Mouse (Mus musculus) Patski (cell line): ENCODE measurements around the gene AU022252. TPM values are rescaled to one million over a fixed set of nuclear protein-coding genes. Genes with fewer than 3 reads are reported as not detected.
"Not testable (repeated sequence)": the region's sequence is repeated elsewhere in the genome, so short reads cannot be mapped to it uniquely, and the experiment has no call there.

ENCODE experiments used
- ATAC-seq: fragments of 100-300 bp; one replicate; pipeline ENCODE4 v1.8.0; 2021
- CTCF ChIA-PET: fragments of 350-600 bp; sonication (Branson Sonifier 250); formaldehyde crosslinking; loops from one replicate; lab custom pipeline; 2022; ENCODE audit warnings: inconsistent platforms; lab: Charles Lee
- POLR2A ChIA-PET: fragments of 350-600 bp; sonication (Branson Sonifier 250); formaldehyde crosslinking; loops from one replicate; lab custom pipeline; 2022; ENCODE audit warnings: antibody characterized with exemption, inconsistent platforms; lab: Charles Lee
- DNase-seq: peaks from one replicate; pipeline ENCODE4 v3.0.0-alpha.2; 2011; ENCODE audit warnings: low read depth, low spot score
- H3K27me3 ChIP-seq: fragments of 371-371 bp; one replicate; pipeline ENCODE4 v1.5.1; 2021
- CTCF ChIP-seq: fragments of 100-300 bp; IDR thresholded peaks from one replicate; pipeline ENCODE4 v1.5.1; 2021
- in situ Hi-C: fragments of 300-500 bp; cut with MboI; formaldehyde crosslinking; loops from 3 replicates; pipeline ENCODE4 v1.11.1; 2018; ENCODE audit warnings: low pct_unique_long_range_greater_than_20kb, mixed read lengths
- polyA plus RNA-seq: library from polyadenylated mRNA; unstranded; gene quantifications from one replicate; pipeline ENCODE4 v1.2.3, GENCODE M21; 2021

AU022252 gene
- 12.3 TPM for polyA plus RNA-seq

DNA sequence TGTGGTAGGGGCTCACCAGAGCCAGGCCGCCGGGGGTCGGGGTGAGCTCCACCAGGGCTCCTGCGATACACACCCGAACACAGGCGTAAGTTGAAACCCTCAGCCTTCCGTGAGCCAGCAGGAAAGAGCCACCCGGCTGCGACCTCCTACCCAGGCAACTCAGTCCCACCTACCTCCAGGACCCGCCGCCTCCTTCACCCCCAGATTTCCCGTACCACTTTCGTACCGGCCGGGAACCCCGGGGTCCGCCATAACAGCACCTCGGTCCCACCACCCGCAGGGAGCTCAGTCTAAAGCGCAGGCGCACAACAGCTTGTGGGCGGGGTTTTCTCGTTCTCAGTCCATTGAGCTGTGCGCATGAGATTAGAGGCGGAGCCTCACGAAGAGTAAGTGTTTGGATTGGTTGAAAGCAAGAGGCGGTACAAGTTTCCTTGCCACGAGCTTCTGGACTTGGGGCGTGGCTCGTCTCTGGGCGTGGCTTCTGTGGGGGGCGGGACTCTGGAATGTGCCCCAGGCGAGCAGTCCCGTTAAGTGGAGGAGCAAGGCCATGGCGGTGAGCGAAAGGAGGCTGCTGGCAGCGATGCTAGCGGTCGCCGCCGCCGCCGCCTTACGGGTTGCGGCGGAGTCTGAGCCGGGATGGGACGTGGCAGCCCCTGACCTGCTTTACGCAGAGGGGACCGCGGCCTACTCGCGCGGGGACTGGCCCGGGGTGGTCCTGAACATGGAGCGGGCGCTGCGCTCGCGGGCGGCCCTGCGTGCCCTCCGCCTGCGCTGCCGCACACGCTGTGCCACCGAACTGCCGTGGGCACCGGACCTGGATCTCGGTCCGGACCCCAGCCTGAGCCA, at the start of gene AU022252, which contains the start of gene P3h1:
TSS of gene AU022252 (minus strand) at position 303 of the 846 bp plus-strand sequence.
TSS of gene P3h1 (plus strand) at position 506 of the 846 bp plus-strand sequence.
- in situ Hi-C loops = no loop called here
- H3K27me3 ChIP-seq = no peaks in the 10 kb centered on the region
- no peak for TF ChIP-seq CTCF
- ATAC-seq = peak; percentile 82
- ChIA-PET CTCF (interaction anchor here (0.8 to 1.4 kb wide), 3 partner anchors 13 to 76 kb away, joined by 3 to 4 read pairs (median 4); no protein-coding TSS in a partner anchor), POLR2A (interaction anchor here (1.0 kb wide), 1 partner anchor 12 kb away, joined by 3 read pairs; no protein-coding TSS in a partner anchor)
- peak; percentile 96 for DNase-seq

DNA sequence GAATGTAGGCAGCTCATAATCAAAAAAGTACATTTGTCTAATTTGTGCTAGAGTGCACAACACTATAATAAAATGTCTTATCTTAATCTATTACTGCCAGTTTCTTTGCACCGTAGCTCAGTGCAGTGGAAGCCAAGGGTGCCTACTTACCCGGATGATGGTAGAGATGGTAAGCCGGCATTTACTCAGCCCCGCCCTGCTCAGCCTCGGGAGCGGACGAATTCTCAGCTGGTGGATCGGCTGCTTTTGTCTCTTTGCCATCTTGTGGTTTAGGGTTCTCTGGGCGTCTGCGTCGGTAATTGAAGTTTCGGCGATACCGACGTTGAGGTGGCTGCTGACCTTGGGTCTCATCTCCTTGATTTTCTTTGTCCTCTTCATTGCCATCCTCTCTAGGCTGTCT, 46.3 kb upstream of the AU022252 start:
- ChIA-PET POLR2A (interaction anchor here (1.3 kb wide), 1 partner anchor 14 kb away, joined by 3 read pairs; no protein-coding TSS in a partner anchor), CTCF (interaction anchor here (1.0 to 1.7 kb wide), 4 partner anchors 11 to 40 kb away, joined by 3 to 5 read pairs (median 4); no protein-coding TSS in a partner anchor)
- H3K27me3 ChIP-seq, ATAC-seq, DNase-seq, in situ Hi-C loops: not testable (repeated sequence)

DNA sequence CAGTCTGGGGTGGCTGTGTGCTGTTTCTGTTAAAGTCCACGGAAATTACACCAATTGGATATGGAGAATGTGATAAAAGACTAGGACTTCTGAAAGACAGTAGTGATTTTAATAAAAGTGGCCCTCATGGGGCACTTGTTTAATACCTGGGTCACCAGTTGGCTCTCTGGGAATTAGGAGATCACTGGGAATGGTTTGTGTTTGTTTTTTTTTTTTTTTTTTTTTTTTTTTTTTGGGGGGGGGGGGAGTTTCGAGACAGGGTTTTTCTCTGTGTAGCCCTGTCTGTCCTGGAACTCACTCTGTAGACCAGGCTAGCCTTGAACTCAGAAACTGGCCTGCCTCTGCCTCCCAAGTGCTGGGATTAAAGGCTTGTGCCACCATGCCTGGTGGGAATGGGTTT, 43.2 kb upstream of the AU022252 start:
- ATAC-seq = no peak
- DNase-seq = no peak
- ChIA-PET POLR2A (no interaction called here), CTCF (interaction anchor here (1.5 kb wide), 1 partner anchor 9 kb away, joined by 4 read pairs; no protein-coding TSS in a partner anchor)
- TF ChIP-seq CTCF = no peak
- in situ Hi-C loops = no loop called here
- no peaks in the 10 kb centered on the region for H3K27me3 ChIP-seq

DNA sequence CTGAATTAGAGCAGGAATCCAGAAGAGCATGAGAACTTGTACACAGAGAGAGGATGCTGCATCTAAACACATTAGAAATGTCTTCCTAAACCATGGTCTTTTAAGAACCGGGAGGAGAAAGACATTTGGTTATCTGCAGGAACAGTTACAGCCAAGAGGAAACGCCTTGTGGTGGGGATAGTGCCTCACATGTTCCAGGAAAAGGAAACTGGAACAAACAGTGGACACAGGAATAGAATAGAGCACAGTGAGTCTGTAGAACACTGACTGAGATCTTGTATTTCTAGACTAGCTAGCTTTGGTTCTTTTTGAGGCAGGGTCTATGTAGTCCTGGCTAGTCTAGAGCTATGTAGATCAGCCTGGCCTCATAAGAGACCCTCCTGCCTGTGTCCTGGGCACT, 42.7 kb upstream of the AU022252 start:
- CTCF ChIA-PET = interaction anchor here (1.5 kb wide), 1 partner anchor 9 kb away, joined by 4 read pairs; no protein-coding TSS in a partner anchor
- POLR2A ChIA-PET = interaction anchor here (0.6 kb wide), 1 partner anchor 52 kb away, joined by 3 read pairs; no protein-coding TSS in a partner anchor
- no peak for TF ChIP-seq CTCF
- H3K27me3 ChIP-seq = no peaks in the 10 kb centered on the region
- in situ Hi-C loops = no loop called here
- DNase-seq = no peak
- ATAC-seq = no peak

DNA sequence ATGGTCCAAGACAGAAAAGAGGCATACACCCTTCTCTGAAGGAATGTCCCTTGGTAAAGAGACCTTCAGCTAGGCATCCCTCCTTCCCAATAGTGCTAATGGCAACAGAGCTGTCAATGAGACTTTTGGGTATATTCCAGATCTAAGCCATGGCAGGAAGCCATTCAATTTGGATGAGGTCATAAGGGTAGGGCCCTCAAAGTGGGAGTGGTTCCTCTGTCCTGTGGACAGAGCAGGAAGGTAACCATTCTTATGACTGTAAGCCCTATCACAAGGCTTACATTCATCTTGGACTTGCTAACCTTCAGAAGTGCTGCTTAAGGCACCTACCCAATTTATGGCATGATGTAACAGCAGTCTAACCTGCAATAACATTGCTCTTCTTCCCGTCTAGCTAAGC, 42.1 kb upstream of the AU022252 start:
- no peak for ATAC-seq
- CTCF ChIA-PET = no interaction called here

DNA sequence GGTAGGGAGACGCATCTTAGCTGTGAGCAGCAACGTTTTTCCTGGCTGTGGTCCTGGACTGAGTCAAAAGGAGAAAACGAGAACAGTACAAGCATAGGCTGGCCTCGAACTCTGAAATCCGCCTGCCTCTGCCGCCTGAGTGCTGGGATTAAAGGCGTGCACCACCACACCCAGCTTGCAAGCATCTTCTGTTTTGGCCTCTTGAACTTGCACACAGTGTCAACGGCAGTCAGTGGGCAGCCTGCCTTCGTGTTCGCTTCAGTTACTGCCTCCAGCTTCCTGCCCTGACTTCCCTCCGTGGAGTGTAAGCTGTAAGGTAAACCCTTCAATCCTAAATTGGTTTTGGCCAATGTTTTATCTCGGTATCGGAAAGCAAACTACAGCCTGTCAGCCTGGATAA, 34.1 kb upstream of the AU022252 start:
- no peak for ATAC-seq
- H3K27me3 ChIP-seq = no peaks in the 10 kb centered on the region
- no peak for DNase-seq
- TF ChIP-seq CTCF = no peak
- in situ Hi-C loops = no loop called here
- ChIA-PET POLR2A (interaction anchor here (0.6 to 1.2 kb wide), 2 partner anchors 11 to 35 kb away, joined by 3 to 4 read pairs; no protein-coding TSS in a partner anchor), CTCF (interaction anchor here (1.4 kb wide), 1 partner anchor 19 kb away, joined by 5 read pairs; no protein-coding TSS in a partner anchor)

More for the DNA sequence above, 42.1 kb upstream of the AU022252 start:
- DNase-seq = no peak
- TF ChIP-seq CTCF = no peak
- no peaks in the 10 kb centered on the region for H3K27me3 ChIP-seq
- POLR2A ChIA-PET = no interaction called here
- in situ Hi-C loops = no loop called here

DNA sequence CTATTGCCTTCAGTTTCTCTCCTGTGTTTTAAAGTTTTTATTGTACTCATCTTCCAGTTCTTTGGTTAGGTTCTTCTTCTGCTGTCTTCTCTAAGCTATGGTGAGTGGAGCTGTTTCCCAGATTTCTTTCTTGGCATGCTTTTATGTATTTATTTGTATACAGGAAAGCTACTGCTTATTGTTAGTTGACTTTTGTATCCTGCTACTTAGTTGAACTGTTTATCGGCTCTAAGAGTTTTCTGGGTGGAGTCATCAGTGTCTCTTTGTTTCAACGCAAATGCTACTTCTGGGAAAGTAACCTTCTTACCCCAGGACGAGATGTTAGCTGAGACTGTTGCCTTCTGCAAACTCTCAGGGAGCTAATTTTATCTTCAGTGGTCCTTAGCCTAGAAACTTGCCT, 30.9 kb upstream of the AU022252 start:
- ATAC-seq (no peak), DNase-seq (no peak)
- ChIA-PET POLR2A (no interaction called here), CTCF (interaction anchor here (1.4 to 1.5 kb wide), 2 partner anchors 12 to 20 kb away, joined by 3 to 5 read pairs; no protein-coding TSS in a partner anchor)
- H3K27me3 ChIP-seq = no peaks in the 10 kb centered on the region
- in situ Hi-C loops = no loop called here
- TF ChIP-seq CTCF = no peak

DNA sequence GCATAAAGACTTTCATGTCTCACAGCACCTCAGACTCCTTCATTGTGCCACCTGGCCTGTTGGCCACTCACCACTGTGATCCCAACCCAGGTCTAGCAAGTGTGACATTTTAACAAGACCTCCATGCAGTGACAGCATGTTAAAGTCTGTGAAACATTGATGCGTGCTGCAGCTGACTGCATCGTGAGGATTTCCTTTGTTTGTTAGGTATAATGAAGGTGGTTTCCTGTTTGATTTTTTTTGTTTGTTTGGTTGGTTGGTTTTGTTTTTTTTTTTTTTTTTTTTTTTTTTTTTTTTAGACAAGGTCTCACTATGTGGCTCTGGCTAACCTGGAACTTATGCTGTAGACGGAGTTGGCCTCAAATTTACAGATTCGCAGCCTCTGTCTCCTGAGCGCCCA, 30.0 kb upstream of the AU022252 start:
- DNase-seq (no peak), ATAC-seq (no peak)
- ChIA-PET CTCF (interaction anchor here (1.5 kb wide), 1 partner anchor 12 kb away, joined by 5 read pairs; no protein-coding TSS in a partner anchor), POLR2A (interaction anchor here (0.7 kb wide), 1 partner anchor 113 kb away, joined by 3 read pairs; no protein-coding TSS in a partner anchor)
- in situ Hi-C loops = no loop called here
- TF ChIP-seq CTCF = no peak
- H3K27me3 ChIP-seq = no peaks in the 10 kb centered on the region

DNA sequence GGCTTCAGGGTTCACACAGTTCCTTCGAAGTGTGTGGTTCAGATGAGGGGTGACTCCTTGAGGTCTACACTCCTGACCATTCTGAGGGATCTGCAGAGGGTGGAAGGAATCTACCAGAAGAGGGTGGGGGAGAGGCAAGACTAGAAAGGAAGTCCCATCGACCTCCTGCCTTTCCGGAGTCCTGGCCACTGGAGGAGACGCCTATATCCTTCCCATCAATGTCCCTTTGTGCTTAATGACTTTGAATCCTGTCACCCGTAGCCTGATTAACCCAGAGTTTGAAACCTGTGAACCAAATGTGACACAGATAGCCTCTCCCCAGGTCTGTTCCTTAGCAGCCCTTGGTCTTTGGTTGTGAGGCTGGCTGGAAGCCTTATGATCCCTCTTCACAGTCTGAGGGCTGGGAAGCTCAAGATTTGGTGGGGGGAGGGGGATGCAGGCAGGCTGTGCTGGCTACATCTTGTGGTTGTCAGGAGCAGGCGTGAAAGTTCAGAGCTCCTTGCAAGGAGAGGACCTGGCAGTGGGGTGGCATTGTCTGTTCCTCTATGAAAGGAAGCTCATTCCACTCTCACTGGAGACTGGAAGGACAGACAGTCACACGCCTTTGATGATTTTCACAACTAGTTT, 28.7 kb upstream of the AU022252 start:
- no peak for TF ChIP-seq CTCF
- in situ Hi-C loops = no loop called here
- POLR2A ChIA-PET = no interaction called here
- ATAC-seq = no peak
- no peaks in the 10 kb centered on the region for H3K27me3 ChIP-seq
- CTCF ChIA-PET = no interaction called here
- no peak for DNase-seq
